Mouse (Mus musculus): Measurements from ENCODE around the gene Ank3. TPM values are rescaled to one million over a fixed set of nuclear protein-coding genes. Genes with fewer than 3 reads are reported as not detected.

The Ank3 gene
- polyA plus RNA-seq, 1 experiment from 2014 or later, result 48.8 TPM

- WGBS, result 64% methylated on average over 4 of the region's 4 CpGs
- H3K9ac ChIP-seq (ENCODE audit: low read depth, low read length), result no peak overlapping the region
- H3K4me1 ChIP-seq (replicated peaks; ENCODE audit: insufficient read depth, low read length), result no peaks in the 10 kb centered on the region
- no peaks in the 10 kb centered on the region for H3K9me3 ChIP-seq (replicated peaks; ENCODE audit: low read length)
- no peaks in the 10 kb centered on the region for H3K36me3 ChIP-seq (ENCODE audit: insufficient read depth, low read length)
- no peak overlapping the region for H3K27ac ChIP-seq
- no peaks in the 10 kb centered on the region for H3K27me3 ChIP-seq (ENCODE audit: insufficient read depth, low read length)
- H3K4me3 ChIP-seq (replicated peaks; ENCODE audit: low read depth, low read length), result no peak overlapping the region
- no peak for TF ChIP-seq CTCF (IDR thresholded peaks at IDR 0.05; ENCODE audit: low read depth)
- DNase-seq (ENCODE audit: low spot score) (no peak), ATAC-seq (replicated peaks; ENCODE audit: low FRiP score, low read depth) (no peak)
- no peak overlapping the region for H3K4me2 ChIP-seq (ENCODE audit: low read length)
Observed at GRCm38 (mm10) chr10:69565052-69565451, 166.5 kb downstream of the Ank3 start.

GRCm38 (mm10) chr10:69568976-69569375 lies 170.4 kb downstream of the Ank3 start:
- Histone ChIP-seq H3K27ac (no peak overlapping the region), H3K4me1 (replicated peaks; ENCODE audit: insufficient read depth, low read length) (no peaks in the 10 kb centered on the region), H3K4me3 (replicated peaks; ENCODE audit: low read depth, low read length) (no peak overlapping the region), H3K9ac (ENCODE audit: low read depth, low read length) (no peak overlapping the region), H3K27me3 (ENCODE audit: insufficient read depth, low read length) (no peaks in the 10 kb centered on the region), H3K36me3 (ENCODE audit: insufficient read depth, low read length) (no peaks in the 10 kb centered on the region), H3K9me3 (replicated peaks; ENCODE audit: low read length) (no peaks in the 10 kb centered on the region), H3K4me2 (ENCODE audit: low read length) (no peak overlapping the region)
- no peak for TF ChIP-seq CTCF (IDR thresholded peaks at IDR 0.05; ENCODE audit: low read depth)
- WGBS, result 62% methylated on average over 5 of the region's 5 CpGs
- ATAC-seq (replicated peaks; ENCODE audit: low FRiP score, low read depth) (no peak), DNase-seq (ENCODE audit: low spot score) (no peak)

GRCm38 (mm10) chr10:69569740-69570139 lies 171.2 kb downstream of the Ank3 start:
- no peaks in the 10 kb centered on the region for H3K36me3 ChIP-seq (ENCODE audit: insufficient read depth, low read length)
- H3K4me2 ChIP-seq (ENCODE audit: low read length), result no peak overlapping the region
- no peak for DNase-seq (ENCODE audit: low spot score)
- no peaks in the 10 kb centered on the region for H3K27me3 ChIP-seq (ENCODE audit: insufficient read depth, low read length)
- H3K27ac ChIP-seq, result no peak overlapping the region
- no peak for ATAC-seq (replicated peaks; ENCODE audit: low FRiP score, low read depth)
- TF ChIP-seq CTCF (IDR thresholded peaks at IDR 0.05; ENCODE audit: low read depth), result no peak
- no peak overlapping the region for H3K4me3 ChIP-seq (replicated peaks; ENCODE audit: low read depth, low read length)
- 45% methylated on average over 8 of the region's 8 CpGs for WGBS
- no peak overlapping the region for H3K9ac ChIP-seq (ENCODE audit: low read depth, low read length)
- H3K9me3 ChIP-seq (replicated peaks; ENCODE audit: low read length), result no peaks in the 10 kb centered on the region
- H3K4me1 ChIP-seq (replicated peaks; ENCODE audit: insufficient read depth, low read length), result 0 out of 2 replicates have a peak, but pooled peaks cover 3% of the 10 kb centered on the region

GRCm38 (mm10) chr10:69570466-69571288 lies 172.1 kb downstream of the Ank3 start:
- peak; percentile 39 for DNase-seq (ENCODE audit: low spot score)
- no peaks in the 10 kb centered on the region for H3K36me3 ChIP-seq (ENCODE audit: insufficient read depth, low read length)

GRCm38 (mm10) chr10:69571422-69571821 lies 172.8 kb downstream of the Ank3 start:
- Histone ChIP-seq H3K4me3 (replicated peaks; ENCODE audit: low read depth, low read length) (peak overlapping the region; percentile 35), H3K4me1 (replicated peaks; ENCODE audit: insufficient read depth, low read length) (0 out of 2 replicates have a peak, but pooled peaks cover 3% of the 10 kb centered on the region), H3K9me3 (replicated peaks; ENCODE audit: low read length) (no peaks in the 10 kb centered on the region), H3K4me2 (ENCODE audit: low read length) (peak overlapping the region; percentile 78), H3K27me3 (ENCODE audit: insufficient read depth, low read length) (no peaks in the 10 kb centered on the region), H3K27ac (peak overlapping the region; percentile 13; the same call in 1 of the 2 replicates), H3K9ac (ENCODE audit: low read depth, low read length) (peak overlapping the region; percentile 48; the same call in 1 of the 2 replicates), H3K36me3 (ENCODE audit: insufficient read depth, low read length) (no peaks in the 10 kb centered on the region)
- WGBS, result 1% methylated on average over 8 of the region's 8 CpGs
- no peak for TF ChIP-seq CTCF (IDR thresholded peaks at IDR 0.05; ENCODE audit: low read depth)
- DNase-seq (ENCODE audit: low spot score) (peak; percentile 69), ATAC-seq (replicated peaks; ENCODE audit: low FRiP score, low read depth) (no peak)

More at GRCm38 (mm10) chr10:69570466-69571288, 172.1 kb downstream of the Ank3 start:
- Histone ChIP-seq H3K4me2 (ENCODE audit: low read length) (peak overlapping the region; percentile 78), H3K4me1 (replicated peaks; ENCODE audit: insufficient read depth, low read length) (0 out of 2 replicates have a peak, but pooled peaks cover 3% of the 10 kb centered on the region), H3K9me3 (replicated peaks; ENCODE audit: low read length) (no peaks in the 10 kb centered on the region), H3K9ac (ENCODE audit: low read depth, low read length) (0 out of 2 replicates have a peak overlapping the region, but pooled peaks have one; percentile 48), H3K27ac (peak overlapping the region; percentile 13; the same call in 1 of the 2 replicates), H3K4me3 (replicated peaks; ENCODE audit: low read depth, low read length) (peak overlapping the region; percentile 35), H3K27me3 (ENCODE audit: insufficient read depth, low read length) (no peaks in the 10 kb centered on the region)
- WGBS, result 40% methylated on average over 18 of the region's 18 CpGs
- TF ChIP-seq CTCF (IDR thresholded peaks at IDR 0.05; ENCODE audit: low read depth), result no peak
- ATAC-seq (replicated peaks; ENCODE audit: low FRiP score, low read depth), result peak; percentile 48; the same call in 1 of the 2 replicates

GRCm38 (mm10) chr10:69571972-69572371 lies 173.4 kb downstream of the Ank3 start:
- H3K27ac ChIP-seq, result no peak overlapping the region
- peak overlapping the region; percentile 35 for H3K4me3 ChIP-seq (replicated peaks; ENCODE audit: low read depth, low read length)
- WGBS, result 6% methylated on average over 9 of the region's 9 CpGs
- H3K4me1 ChIP-seq (replicated peaks; ENCODE audit: insufficient read depth, low read length), result 0 out of 2 replicates have a peak, but pooled peaks cover 3% of the 10 kb centered on the region
- peak; percentile 51 for DNase-seq (ENCODE audit: low spot score)
- no peaks in the 10 kb centered on the region for H3K27me3 ChIP-seq (ENCODE audit: insufficient read depth, low read length)
- no peak for ATAC-seq (replicated peaks; ENCODE audit: low FRiP score, low read depth)
- TF ChIP-seq CTCF (IDR thresholded peaks at IDR 0.05; ENCODE audit: low read depth), result no peak
- no peaks in the 10 kb centered on the region for H3K36me3 ChIP-seq (ENCODE audit: insufficient read depth, low read length)
- H3K4me2 ChIP-seq (ENCODE audit: low read length), result peak overlapping the region; percentile 78
- H3K9me3 ChIP-seq (replicated peaks; ENCODE audit: low read length), result no peaks in the 10 kb centered on the region
- peak overlapping the region; percentile 48; the same call in 1 of the 2 replicates for H3K9ac ChIP-seq (ENCODE audit: low read depth, low read length)

Data from kidney, postnatal 0 days (tissue).